Mouse (Mus musculus) lung, postnatal 25 days (tissue): ENCODE measurements around the gene Arpc1b.
A peak's percentile ranks its signal among the peaks of the same experiment; 100 is the strongest.
"Not testable (repeated sequence)": the region's sequence is repeated elsewhere in the genome, so short reads cannot be mapped to it uniquely, and the experiment has no call there.

Experiments used
- DNase-seq: peaks from one replicate; pipeline ENCODE4 v3.0.0; 2022; ENCODE audit warnings: low spot score

Gene Arpc1b

GRCm38 (mm10) chr5:145114071-145114605 is at the start of gene Arpc1b:
Arpc1b (plus strand) TSS chr5:145114215.
- DNase-seq = peak; percentile 74

GRCm38 (mm10) chr5:145064765-145065340 is 49.2 kb upstream of the Arpc1b start:
- no peak for DNase-seq

DNA sequence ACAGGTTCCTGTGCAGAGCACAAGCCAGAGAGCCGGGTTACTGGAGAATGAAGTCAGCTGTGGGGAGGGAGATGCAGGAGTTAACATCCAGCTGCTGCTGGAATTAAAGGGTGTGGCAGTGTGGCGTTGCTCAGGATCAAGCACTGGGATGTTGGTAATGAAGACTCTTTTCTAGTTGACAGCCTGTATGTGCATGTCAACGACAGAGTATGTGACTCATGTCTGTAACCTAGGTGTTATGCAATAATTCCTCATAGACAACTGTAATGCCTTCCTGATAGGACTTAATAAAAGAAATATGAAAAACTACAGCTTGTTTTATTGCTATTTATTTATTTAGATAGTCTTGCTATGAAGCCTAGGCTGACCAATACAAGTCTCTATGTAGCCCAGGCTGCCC is 45.2 kb upstream of the Arpc1b start:
- DNase-seq = no peak

DNA sequence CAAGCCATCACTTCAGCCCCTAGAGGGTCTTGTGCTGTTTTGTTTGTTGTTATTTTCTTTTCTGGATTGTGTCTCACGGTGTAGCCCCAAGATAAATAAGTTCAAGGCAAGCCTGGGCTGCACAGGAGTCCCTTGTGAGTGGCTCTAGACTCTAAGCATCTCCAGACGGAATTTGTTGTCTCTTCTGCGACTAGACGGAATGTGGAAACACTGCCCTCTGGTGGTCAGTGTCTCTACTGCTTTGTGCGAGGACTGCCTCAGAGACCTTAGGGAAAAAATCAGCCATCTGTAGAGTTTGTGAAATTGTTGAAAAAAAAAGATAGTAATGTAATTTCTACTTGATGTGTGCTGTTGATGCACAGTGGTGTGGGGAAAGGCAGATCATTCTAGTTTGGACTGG is 44.3 kb upstream of the Arpc1b start:
- DNase-seq = peak; percentile 61

- no peak for DNase-seq
Measured at GRCm38 (mm10) chr5:145071342-145071741, 42.7 kb upstream of the Arpc1b start.

DNA sequence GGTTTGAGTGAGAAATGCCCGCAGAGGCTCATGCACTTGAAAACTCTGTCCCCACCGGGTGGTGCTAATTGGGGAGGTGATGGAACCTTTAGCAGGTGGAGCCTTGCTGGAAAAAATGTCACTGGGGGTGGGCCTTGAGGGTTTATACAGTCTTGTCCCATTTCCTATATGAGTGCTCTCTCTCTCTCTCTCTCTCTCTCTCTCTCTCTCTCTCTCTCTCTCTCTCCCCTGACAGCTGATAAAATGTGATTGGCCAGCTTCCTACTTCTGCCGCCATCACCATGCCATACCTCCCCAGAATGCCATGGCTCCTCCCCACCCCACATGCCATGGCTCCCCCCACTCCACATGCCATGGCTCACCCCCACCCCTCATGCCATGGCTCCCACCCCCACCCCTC is 38.9 kb upstream of the Arpc1b start:
- no peak for DNase-seq

DNA sequence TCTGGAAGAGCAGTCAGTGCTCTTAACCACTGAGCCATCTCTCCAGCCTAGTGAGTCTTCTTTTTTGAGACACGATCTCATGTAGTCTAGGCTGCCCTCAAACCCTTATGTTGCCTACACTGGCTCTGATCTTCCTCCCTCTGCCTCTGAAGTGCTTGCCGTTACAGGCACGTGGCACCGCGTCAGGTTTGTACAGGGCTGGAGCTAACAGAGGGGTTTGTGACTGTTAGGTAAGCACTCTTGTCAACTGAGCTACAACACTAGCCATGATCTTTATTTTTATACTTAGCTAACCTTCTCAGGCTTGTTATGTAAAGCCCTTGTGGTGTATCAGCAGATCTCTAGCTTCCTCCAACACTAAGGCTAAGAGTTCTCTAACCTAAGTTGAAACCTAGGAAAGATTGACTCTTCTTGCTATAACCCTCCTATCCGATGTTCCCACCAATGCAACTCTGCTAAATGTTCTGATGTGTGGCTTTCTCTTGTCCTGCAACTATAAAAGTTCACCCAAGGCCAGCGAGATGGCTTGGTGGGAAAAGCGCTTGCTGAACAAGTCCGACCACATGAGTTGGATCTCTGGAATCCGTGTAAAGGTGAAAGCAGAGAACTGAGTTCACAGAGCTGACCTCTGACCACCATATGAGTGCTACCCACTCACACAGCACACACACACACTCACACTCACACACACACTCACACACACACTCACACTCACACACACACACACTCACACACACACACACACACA is 32.0 kb upstream of the Arpc1b start:
- peak; percentile 68 for DNase-seq

- DNase-seq = not testable (repeated sequence)
Measured at GRCm38 (mm10) chr5:145083201-145083600, 30.8 kb upstream of the Arpc1b start.

DNA sequence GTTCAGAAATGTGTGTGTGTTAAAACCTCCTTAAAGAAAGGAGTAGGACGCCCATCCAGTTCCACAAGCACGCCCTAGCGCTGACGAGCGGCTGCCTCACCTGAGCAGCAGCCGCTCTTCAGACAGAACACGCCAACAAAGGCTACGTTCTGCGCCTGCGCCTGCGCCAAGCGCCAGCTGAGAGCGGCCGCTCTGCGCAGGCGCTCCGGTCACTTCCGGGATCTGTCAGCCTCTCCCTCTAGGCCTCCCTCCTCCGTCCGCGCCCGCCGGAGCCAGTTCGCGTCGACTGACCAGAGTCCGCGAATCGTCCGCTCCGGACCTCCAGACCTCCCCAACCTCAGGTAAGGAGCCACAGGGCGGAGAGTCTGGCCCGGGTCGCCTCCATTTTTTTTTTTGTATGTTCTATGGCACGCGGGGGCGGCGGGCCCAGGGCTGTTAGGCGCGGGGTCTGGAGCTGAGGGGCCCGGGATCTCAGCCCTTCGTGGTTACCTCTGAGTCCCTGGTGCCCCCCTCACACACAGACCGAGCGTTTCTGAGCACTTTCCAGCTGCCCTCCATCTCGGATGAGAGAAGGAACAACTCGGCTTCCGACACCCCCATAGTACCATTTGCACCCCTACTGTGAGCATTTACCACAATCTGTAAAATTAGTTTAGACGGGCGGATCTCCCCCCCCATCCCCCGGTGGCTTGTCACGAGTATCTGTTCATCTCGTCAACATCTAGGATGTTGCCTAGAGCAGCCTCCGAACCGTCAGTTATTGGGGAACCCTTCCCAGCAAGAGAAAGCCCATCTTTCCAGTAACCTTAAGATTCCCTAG is 30.2 kb upstream of the Arpc1b start, which contains the start of the genes Arpc1a and Kpna7:
Arpc1a (plus strand) TSS at position 199 of the 820 bp plus-strand sequence.
Kpna7 (minus strand) TSS at position 399 of the 820 bp plus-strand sequence.
- DNase-seq = peak; percentile 94

GRCm38 (mm10) chr5:145084822-145085221 is 29.2 kb upstream of the Arpc1b start:
- DNase-seq = no peak

DNA sequence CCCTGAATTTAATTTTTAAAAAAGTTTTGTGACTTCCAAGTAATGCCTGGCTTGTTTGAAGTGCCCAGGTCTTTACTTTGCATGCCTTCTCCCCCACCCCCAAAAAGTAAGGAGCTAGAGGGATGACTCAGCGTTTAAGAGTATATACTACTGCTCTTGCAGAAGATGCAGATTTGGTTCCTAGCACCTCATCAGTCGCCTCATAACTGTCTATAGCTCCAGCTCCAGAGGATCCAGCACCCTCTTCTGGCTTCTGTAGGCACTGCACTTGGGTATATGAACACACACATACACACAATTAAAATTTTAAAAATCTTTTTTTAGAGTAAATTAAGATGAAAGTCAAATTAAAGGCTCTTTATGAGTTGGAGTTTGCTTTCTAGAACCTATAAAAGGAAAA is 25.8 kb upstream of the Arpc1b start:
- DNase-seq = no peak

GRCm38 (mm10) chr5:145089878-145090277 is 24.1 kb upstream of the Arpc1b start:
- no peak for DNase-seq

DNA sequence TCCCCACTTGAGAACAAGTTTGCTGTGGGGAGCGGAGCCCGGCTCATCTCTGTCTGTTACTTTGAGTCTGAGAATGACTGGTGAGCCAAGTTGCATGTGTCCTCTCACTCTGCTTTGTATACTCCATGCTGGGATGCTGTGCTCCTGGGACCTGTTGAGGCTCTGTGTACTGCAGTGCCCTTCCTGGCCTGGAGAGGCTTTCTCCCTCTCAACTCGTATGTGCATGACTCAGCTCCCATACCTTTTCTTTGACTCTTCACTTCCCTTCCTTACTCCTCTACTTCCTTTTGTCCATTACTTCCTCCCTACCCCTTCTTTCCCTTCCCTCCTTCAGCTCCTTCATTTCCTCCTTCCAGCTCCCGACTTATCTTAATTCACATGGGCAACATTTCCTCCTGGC is 17.8 kb upstream of the Arpc1b start:
- no peak for DNase-seq

GRCm38 (mm10) chr5:145098340-145098821 is 15.6 kb upstream of the Arpc1b start:
- DNase-seq = no peak

DNA sequence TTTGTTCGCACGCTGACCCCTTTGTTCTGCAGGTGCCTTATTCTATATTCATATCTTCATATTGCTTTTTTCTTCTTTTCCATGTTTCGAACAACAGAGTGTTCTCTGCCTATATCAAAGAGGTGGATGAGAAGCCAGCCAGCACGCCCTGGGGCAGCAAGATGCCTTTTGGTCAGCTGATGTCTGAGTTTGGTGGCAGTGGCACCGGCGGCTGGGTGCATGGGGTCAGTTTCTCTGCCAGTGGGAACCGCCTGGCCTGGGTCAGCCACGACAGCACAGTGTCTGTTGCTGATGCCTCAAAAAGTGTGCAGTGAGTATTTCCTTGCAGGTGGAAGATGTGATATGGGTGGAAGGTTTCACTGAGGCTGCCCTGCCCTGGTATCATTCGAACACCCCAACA is 13.1 kb upstream of the Arpc1b start:
- DNase-seq = no peak

- DNase-seq = not testable (repeated sequence)
Measured at GRCm38 (mm10) chr5:145101451-145101850, 12.6 kb upstream of the Arpc1b start.

DNA sequence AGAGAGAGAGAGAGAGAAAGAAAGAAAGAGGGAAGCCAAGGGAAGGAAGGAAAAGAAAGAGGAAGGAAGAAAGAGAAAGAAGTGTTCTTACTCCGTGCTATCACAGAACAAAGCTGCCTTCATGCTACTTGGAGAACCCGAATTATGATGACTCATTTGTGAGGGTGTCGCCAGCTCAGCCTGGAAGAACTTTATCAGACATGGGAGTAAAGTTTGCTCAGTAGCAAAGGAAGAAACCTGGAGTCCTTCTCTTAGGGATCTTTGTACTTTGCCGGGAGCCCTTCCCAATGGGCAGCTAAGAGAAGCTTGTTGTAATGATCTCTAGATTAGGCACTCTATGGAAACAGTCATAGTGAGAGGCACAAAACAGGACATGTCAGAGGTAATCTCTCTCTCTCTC is 11.3 kb upstream of the Arpc1b start:
- no peak for DNase-seq

- no peak for DNase-seq
Measured at GRCm38 (mm10) chr5:145104328-145104727, 9.7 kb upstream of the Arpc1b start.

DNA sequence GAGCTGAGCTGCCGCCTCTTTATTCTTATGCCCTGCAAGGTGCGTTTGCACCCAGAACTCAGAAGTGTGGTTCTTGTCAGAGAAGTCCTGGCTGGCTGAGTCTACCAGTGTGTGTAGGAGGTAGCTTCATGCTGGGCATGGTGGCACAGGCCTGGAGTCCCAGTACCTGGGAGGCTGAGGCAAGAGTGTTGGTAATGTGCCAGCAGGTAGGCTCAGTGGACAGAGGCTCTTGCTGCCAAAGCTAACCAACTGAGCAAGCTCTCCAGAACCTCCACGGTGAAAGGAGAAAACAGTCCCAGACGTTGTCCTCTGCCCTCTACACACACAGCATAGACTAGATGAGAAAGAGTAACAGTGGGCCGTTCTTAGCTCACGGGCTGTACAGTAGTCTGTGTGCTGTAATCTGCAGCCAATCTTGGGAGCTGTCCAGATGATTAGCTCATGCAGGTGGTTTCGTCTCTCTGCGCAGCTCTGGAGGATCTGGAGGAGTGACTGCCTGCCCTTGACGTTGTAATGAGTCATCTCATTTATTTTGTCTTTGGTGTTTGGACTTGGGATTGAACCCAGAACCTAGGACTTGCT is 8.2 kb upstream of the Arpc1b start:
- DNase-seq = no peak

DNA sequence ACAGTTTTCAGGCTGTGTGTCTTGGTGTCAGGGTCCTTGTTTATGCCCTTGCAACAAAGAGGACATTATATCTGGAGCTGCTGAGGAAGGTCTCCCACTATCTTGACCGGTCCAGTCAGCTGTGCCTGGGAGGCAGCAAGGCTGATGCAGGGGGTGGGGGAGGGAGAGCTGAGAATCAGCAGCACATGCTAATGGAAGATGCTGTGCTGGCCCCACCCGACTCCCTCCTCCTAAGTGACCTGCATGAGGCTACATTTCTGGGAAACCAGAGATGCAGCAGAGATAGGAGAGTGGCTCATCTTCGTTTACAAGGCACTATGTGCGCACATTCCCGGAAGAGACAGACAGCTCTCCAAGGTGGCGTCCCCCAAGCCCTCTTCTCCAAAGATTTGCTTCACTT is 3.6 kb upstream of the Arpc1b start:
- DNase-seq = no peak

DNA sequence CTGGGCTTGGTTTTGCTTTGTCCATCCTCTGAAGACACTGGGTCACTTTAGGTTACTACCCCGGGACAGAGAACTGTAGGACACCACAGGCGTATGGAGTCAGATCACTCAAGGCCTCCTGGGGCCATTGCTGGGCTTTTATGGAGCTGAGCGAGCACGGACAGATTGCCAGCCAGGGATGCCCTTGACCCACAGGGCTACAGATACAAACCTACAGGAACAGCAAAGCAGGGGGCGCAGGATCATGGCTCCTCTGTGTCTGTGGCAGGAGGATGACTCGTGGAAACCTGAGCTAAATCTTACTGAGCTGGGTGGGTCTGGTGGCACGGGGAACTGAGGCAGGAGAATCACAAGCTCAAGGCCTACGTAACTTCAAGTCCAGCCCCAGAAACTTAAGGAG is 1.4 kb upstream of the Arpc1b start:
- DNase-seq = no peak

GRCm38 (mm10) chr5:145113416-145113815 is 599 bp upstream of the Arpc1b start:
- DNase-seq = no peak
